Mouse (Mus musculus) adrenal gland, postnatal 36 days (tissue): ENCODE results near the gene Tspan10. TPM values are rescaled to one million over a fixed set of nuclear protein-coding genes. Genes with fewer than 3 reads are reported as not detected.

ENCODE experiments used
- DNase-seq, 2 experiments: peaks; one replicate each; pipeline ENCODE4 v3.0.0; 2021; ENCODE audit warnings: mixed read lengths in 1 of 2
- total RNA-seq, 2 experiments: library from RNA; stranded (reverse); gene quantifications; 2 replicates each; pipeline ENCODE4 v1.2.3; 2021

Tspan10 gene
- total RNA-seq, 2 experiments from 2014 or later: 2.6 TPM; not detected in 1

GRCm38 (mm10) chr11:120492024-120492877, 49.8 kb downstream of the Tspan10 start:
- DNase-seq: peak; percentile 57 to 65

- DNase-seq: peak in 1 of 2 experiments; percentile 25
These were observed 50.4 kb downstream of the Tspan10 start for GRCm38 (mm10) chr11:120492878-120493203.

- DNase-seq: no peak
These were observed 50.9 kb downstream of the Tspan10 start for GRCm38 (mm10) chr11:120493351-120493750.

- DNase-seq: no peak
These were observed 51.5 kb downstream of the Tspan10 start for GRCm38 (mm10) chr11:120493911-120494310.

Other genes with a start within 250 kb of the Tspan10 start
- gene Bahcc1, start 209.7 kb upstream of the Tspan10 start, total RNA-seq: 10 to 100 TPM; 17.5 TPM
- gene Actg1, start 94.1 kb upstream of the Tspan10 start, total RNA-seq: 1,000 to 10,000 TPM; 1,356 to 1,461 TPM
- gene Fscn2, start 81.1 kb upstream of the Tspan10 start, total RNA-seq: under 1 TPM in 1 of 2 experiments, not detected in 1; 0.59 TPM
- 10 to 100 TPM; 21.3 to 32.1 TPM for gene Faap100, start 63.9 kb upstream of the Tspan10 start, total RNA-seq
- gene Nploc4, start 4.9 kb upstream of the Tspan10 start, total RNA-seq: 100 to 1,000 TPM in 1 of 2 experiments, 10 to 100 TPM in 1; 86.2 to 101 TPM
- gene Pde6g, start 10.9 kb downstream of the Tspan10 start, total RNA-seq: under 1 TPM; 0.53 to 0.66 TPM
- 10 to 100 TPM; 28.0 to 41.4 TPM for gene Oxld1, start 15.4 kb downstream of the Tspan10 start, total RNA-seq
- gene Ccdc137, start 15.5 kb downstream of the Tspan10 start, total RNA-seq: 10 to 100 TPM; 24.7 to 33.3 TPM
- gene Arl16, start 25.0 kb downstream of the Tspan10 start, total RNA-seq: 10 to 100 TPM; 18.4 to 22.3 TPM
- 100 to 1,000 TPM; 110 to 111 TPM for gene Mrpl12, start 42.0 kb downstream of the Tspan10 start, total RNA-seq
- gene Slc25a10, start 49.2 kb downstream of the Tspan10 start, total RNA-seq: 100 to 1,000 TPM; 105 to 115 TPM
- gene Gcgr, start 88.1 kb downstream of the Tspan10 start, total RNA-seq: 1 to 10 TPM in 1 of 2 experiments, under 1 TPM in 1; 0.86 to 1.9 TPM
- 10 to 100 TPM; 58.0 to 73.4 TPM for gene Mcrip1, start 107.1 kb downstream of the Tspan10 start, total RNA-seq
- gene Ppp1r27, start 108.5 kb downstream of the Tspan10 start, total RNA-seq: 1 to 10 TPM in 1 of 2 experiments, under 1 TPM in 1; 0.56 to 1.3 TPM
- gene P4hb, start 130.6 kb downstream of the Tspan10 start, total RNA-seq: 100 to 1,000 TPM; 490 to 574 TPM
- 100 to 1,000 TPM; 348 to 361 TPM for gene Arhgdia, start 139.0 kb downstream of the Tspan10 start, total RNA-seq
- gene Alyref, start 155.7 kb downstream of the Tspan10 start, total RNA-seq: 10 to 100 TPM; 97.0 to 99.2 TPM
- 100 to 1,000 TPM in 1 of 2 experiments, 10 to 100 TPM in 1; 86.0 to 102 TPM for gene Anapc11, start 155.8 kb downstream of the Tspan10 start, total RNA-seq
- 1 to 10 TPM in 1 of 2 experiments, not detected in 1; 1.6 TPM for gene Npb, start 165.8 kb downstream of the Tspan10 start, total RNA-seq
- 100 to 1,000 TPM; 212 to 312 TPM for gene Pcyt2, start 175.3 kb downstream of the Tspan10 start, total RNA-seq
- gene Sirt7, start 182.6 kb downstream of the Tspan10 start, total RNA-seq: 10 to 100 TPM; 49.6 to 67.0 TPM
- gene Mafg, start 191.0 kb downstream of the Tspan10 start, total RNA-seq: 10 to 100 TPM; 50.4 to 78.6 TPM
- gene Pycr1, start 201.1 kb downstream of the Tspan10 start, total RNA-seq: 1 to 10 TPM; 1.1 to 1.5 TPM
- gene Myadml2, start 205.5 kb downstream of the Tspan10 start, total RNA-seq: not detected
- gene Notum, start 218.5 kb downstream of the Tspan10 start, total RNA-seq: 1 to 10 TPM; 8.5 to 9.8 TPM
- gene Aspscr1, start 230.3 kb downstream of the Tspan10 start, total RNA-seq: 10 to 100 TPM; 71.1 to 95.1 TPM